ENCODE assay signal across 8 mouse cellular contexts in the genomic region with DNA sequence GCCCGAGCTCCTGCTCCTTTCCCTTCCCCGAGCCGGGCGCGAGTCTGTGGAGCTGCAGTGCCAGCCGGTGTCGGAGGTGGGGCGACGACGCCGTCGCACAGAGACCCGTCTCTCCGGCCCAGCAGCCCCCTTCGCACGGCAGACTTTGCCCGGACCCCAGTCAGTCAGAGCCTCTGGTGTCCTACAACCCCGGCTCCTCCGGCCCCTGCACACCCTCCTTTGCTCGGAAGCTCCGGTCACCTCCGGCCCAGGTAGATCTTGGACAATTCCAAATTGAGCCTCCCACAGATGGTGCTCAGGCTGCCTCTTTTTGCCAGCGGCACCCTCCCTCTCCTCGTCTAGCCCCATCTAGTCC. TPM values are rescaled to one million over a fixed set of nuclear protein-coding genes. Genes with fewer than 3 reads are reported as not detected.
DNase-seq lines count a peak whose midpoint lies in the region; ATAC-seq lines count a peak whose summit lies in the region.

No protein-coding gene starts in this region.

- no peak for DNase-seq in kidney, adult 8-10 months
- no peak for DNase-seq in midbrain, embryonic 14.5 days
- DNase-seq in frontal cortex, postnatal 10 days (ENCODE audit: low spot score in 2 of 2), result no peak
- no peak for DNase-seq in right cerebral cortex, postnatal 10 days (ENCODE audit: low spot score in 2 of 2)
- DNase-seq in cerebellum, adult 11-12 months, result no peak

- ATAC-seq in kidney, embryonic 14.5 days (ENCODE audit: low FRiP score, low TSS enrichment), result no peak; the same call in 1 of the 2 replicates
- no peak for ATAC-seq in hindbrain, embryonic 13.5 days (ENCODE audit: low FRiP score)
- ATAC-seq in midbrain, embryonic 14.5 days (ENCODE audit: low FRiP score, low TSS enrichment), result no peak

- peaks cover 23% of the 10 kb centered on the region for H3K36me3 ChIP-seq in kidney, embryonic 14.5 days (ENCODE audit: control insufficient read depth, insufficient read depth, low read length)
- H3K36me3 ChIP-seq in hindbrain, embryonic 13.5 days, result peaks cover 48% of the 10 kb centered on the region
- H3K36me3 ChIP-seq in midbrain, embryonic 14.5 days (ENCODE audit: control insufficient read depth, insufficient read depth, low read length), result peaks cover 47% of the 10 kb centered on the region

- H3K4me2 ChIP-seq in kidney, embryonic 14.5 days (replicated peaks; ENCODE audit: low read depth, low read length), result peak overlapping the region; percentile 84
- peak overlapping the region; percentile 86 for H3K4me2 ChIP-seq in hindbrain, embryonic 13.5 days
- peak overlapping the region; percentile 86 for H3K4me2 ChIP-seq in midbrain, embryonic 14.5 days (ENCODE audit: low read length)

- WGBS in kidney, embryonic 14.5 days, result 2% methylated on average over 24 of the region's 24 CpGs
- 1% methylated on average over 10 of the region's 24 CpGs for WGBS in hindbrain, embryonic 13.5 days
- under 1% methylated on average over 24 of the region's 24 CpGs for WGBS in midbrain, embryonic 14.5 days

- H3K9me3 ChIP-seq in kidney, embryonic 14.5 days (ENCODE audit: control insufficient read depth, low read length), result no peaks in the 10 kb centered on the region
- no peaks in the 10 kb centered on the region for H3K9me3 ChIP-seq in hindbrain, embryonic 13.5 days
- H3K9me3 ChIP-seq in midbrain, embryonic 14.5 days (ENCODE audit: control insufficient read depth, low read length), result no peaks in the 10 kb centered on the region

- H3K27me3 ChIP-seq in kidney, embryonic 14.5 days (ENCODE audit: control insufficient read depth, insufficient read depth, low read length), result peaks cover 36% of the 10 kb centered on the region
- H3K27me3 ChIP-seq in hindbrain, embryonic 13.5 days, result peaks cover 38% of the 10 kb centered on the region
- peaks cover 5% of the 10 kb centered on the region; the same call in 1 of the 2 replicates for H3K27me3 ChIP-seq in midbrain, embryonic 14.5 days (ENCODE audit: control insufficient read depth, insufficient read depth, low read length)

- H3K27ac ChIP-seq in kidney, embryonic 14.5 days (ENCODE audit: low read depth, low read length), result no peak overlapping the region
- no peak overlapping the region for H3K27ac ChIP-seq in brown adipose tissue, adult 24 weeks (replicated peaks; ENCODE audit: low read depth, low read length)
- H3K27ac ChIP-seq in hindbrain, embryonic 13.5 days, result peak overlapping the region; percentile 92
- peak overlapping the region; percentile 89 for H3K27ac ChIP-seq in midbrain, embryonic 14.5 days (replicated peaks; ENCODE audit: low read depth, low read length)

- H3K4me3 ChIP-seq in kidney, embryonic 14.5 days (ENCODE audit: low read length), result peak overlapping the region; percentile 80
- peak overlapping the region; percentile 67 for H3K4me3 ChIP-seq in brown adipose tissue, adult 24 weeks (ENCODE audit: insufficient read depth, low read depth, low read length)
- peak overlapping the region; percentile 90 for H3K4me3 ChIP-seq in hindbrain, embryonic 13.5 days
- H3K4me3 ChIP-seq in midbrain, embryonic 14.5 days (replicated peaks; ENCODE audit: low read depth, low read length), result peak overlapping the region; percentile 87

- H3K9ac ChIP-seq in kidney, embryonic 14.5 days (ENCODE audit: low read depth, low read length), result no peak overlapping the region; the same call in 1 of the 2 replicates
- peak overlapping the region; percentile 94 for H3K9ac ChIP-seq in hindbrain, embryonic 13.5 days
- H3K9ac ChIP-seq in midbrain, embryonic 14.5 days (replicated peaks; ENCODE audit: low read length), result peak overlapping the region; percentile 90

- peaks cover 14% of the 10 kb centered on the region for H3K4me1 ChIP-seq in kidney, embryonic 14.5 days (ENCODE audit: control insufficient read depth, insufficient read depth, low read length)
- H3K4me1 ChIP-seq in brown adipose tissue, adult 24 weeks (ENCODE audit: control insufficient read depth, insufficient read depth, insufficient read length, low read length), result no peaks in the 10 kb centered on the region; the same call in 1 of the 2 replicates
- peaks cover 64% of the 10 kb centered on the region for H3K4me1 ChIP-seq in hindbrain, embryonic 13.5 days (replicated peaks)
- peaks cover 32% of the 10 kb centered on the region for H3K4me1 ChIP-seq in midbrain, embryonic 14.5 days (ENCODE audit: control insufficient read depth, insufficient read depth, low read length)

RNA-seq across cellular contexts. Expression of a gene that starts 0.3 kb away (rescaled TPM):
- polyA plus RNA-seq in kidney, embryonic 14.5 days (2014; fragmentation: Nextera tagmentation; extraction: Ambion mirVana), result 0.62 and 1.1 TPM in 2 replicates
- not detected in 2 replicates for polyA plus RNA-seq in brown adipose tissue, adult 24 weeks (2012; ENCODE audit: insufficient read depth, insufficient read length, missing spikeins)
- 43.7 and 45.0 TPM in 2 replicates for polyA plus RNA-seq in hindbrain, embryonic 13.5 days (2015; fragmentation: Nextera tagmentation; extraction: Ambion mirVana)
- 42.9 and 55.9 TPM in 2 replicates for polyA plus RNA-seq in midbrain, embryonic 14.5 days (2014; fragmentation: Nextera tagmentation; extraction: Ambion mirVana)

RNA-seq across cellular contexts. Expression of a gene that starts 0.5 kb away (rescaled TPM):
- 37.1 and 41.4 TPM in 2 replicates for polyA plus RNA-seq in kidney, embryonic 14.5 days (2014; fragmentation: Nextera tagmentation; extraction: Ambion mirVana)
- 3.5 and 5.8 TPM in 2 replicates for polyA plus RNA-seq in brown adipose tissue, adult 24 weeks (2012; ENCODE audit: insufficient read depth, insufficient read length, missing spikeins)
- polyA plus RNA-seq in hindbrain, embryonic 13.5 days (2015; fragmentation: Nextera tagmentation; extraction: Ambion mirVana), result 32.4 and 33.8 TPM in 2 replicates
- 39.7 and 44.2 TPM in 2 replicates for polyA plus RNA-seq in midbrain, embryonic 14.5 days (2014; fragmentation: Nextera tagmentation; extraction: Ambion mirVana)

RNA-seq across cellular contexts. Expression of a gene that starts 26.6 kb away (rescaled TPM):
- polyA plus RNA-seq in kidney, embryonic 14.5 days (2014; fragmentation: Nextera tagmentation; extraction: Ambion mirVana), result 79.8 and 83.2 TPM in 2 replicates
- 0.87 and 4.5 TPM in 2 replicates for polyA plus RNA-seq in brown adipose tissue, adult 24 weeks (2012; ENCODE audit: insufficient read depth, insufficient read length, missing spikeins)
- polyA plus RNA-seq in hindbrain, embryonic 13.5 days (2015; fragmentation: Nextera tagmentation; extraction: Ambion mirVana), result 21.0 and 22.8 TPM in 2 replicates
- 22.0 and 24.1 TPM in 2 replicates for polyA plus RNA-seq in midbrain, embryonic 14.5 days (2014; fragmentation: Nextera tagmentation; extraction: Ambion mirVana)

RNA-seq across cellular contexts. Expression of a gene that starts 27.3 kb away (rescaled TPM):
- polyA plus RNA-seq in kidney, embryonic 14.5 days (2014; fragmentation: Nextera tagmentation; extraction: Ambion mirVana), result 2.7 and 3.0 TPM in 2 replicates
- polyA plus RNA-seq in brown adipose tissue, adult 24 weeks (2012; ENCODE audit: insufficient read depth, insufficient read length, missing spikeins), result not detected in 2 replicates
- 11.5 and 11.7 TPM in 2 replicates for polyA plus RNA-seq in hindbrain, embryonic 13.5 days (2015; fragmentation: Nextera tagmentation; extraction: Ambion mirVana)
- 9.3 and 16.8 TPM in 2 replicates for polyA plus RNA-seq in midbrain, embryonic 14.5 days (2014; fragmentation: Nextera tagmentation; extraction: Ambion mirVana)

RNA-seq across cellular contexts. Expression of a gene that starts 29.4 kb away (rescaled TPM):
- polyA plus RNA-seq in kidney, embryonic 14.5 days (2014; fragmentation: Nextera tagmentation; extraction: Ambion mirVana), result 0.32 and 0.41 TPM in 2 replicates
- not detected in 2 replicates for polyA plus RNA-seq in brown adipose tissue, adult 24 weeks (2012; ENCODE audit: insufficient read depth, insufficient read length, missing spikeins)
- polyA plus RNA-seq in hindbrain, embryonic 13.5 days (2015; fragmentation: Nextera tagmentation; extraction: Ambion mirVana), result 25.9 and 29.3 TPM in 2 replicates
- polyA plus RNA-seq in midbrain, embryonic 14.5 days (2014; fragmentation: Nextera tagmentation; extraction: Ambion mirVana), result 16.6 and 34.3 TPM in 2 replicates

Comparison
In these comparisons a context has a peak if more than half of its experiments do, and no peak if none do; other contexts are left out.
1. H3K27ac ChIP-seq: peak in hindbrain, embryonic 13.5 days (single experiment) and midbrain, embryonic 14.5 days (single experiment); none in kidney, embryonic 14.5 days (single experiment) and brown adipose tissue, adult 24 weeks (single experiment).
2. RNA of a gene that starts 0.3 kb away (polyA plus RNA-seq): 43.7 to 45.0 TPM in hindbrain, embryonic 13.5 days and 42.9 to 55.9 TPM in midbrain, embryonic 14.5 days; 0.62 to 1.1 TPM in kidney, embryonic 14.5 days and not detected in brown adipose tissue, adult 24 weeks; every median in the first group is over 10 times any median in the second.
3. Peak in every context shown above with its lines, with median percentiles within 50 percentile points of each other: H3K4me2 ChIP-seq and H3K4me3 ChIP-seq.